Mouse (Mus musculus) brain, embryonic 14.5 days (tissue): ENCODE measurements around the gene Copz1.

Source experiments
- CTCF ChIP-seq: fragments of 200-500 bp; IDR thresholded peaks from 2 replicates; pipeline ENCODE4 v1.5.1; 2012; ENCODE audit warnings: inconsistent platforms, mild to moderate bottlenecking, moderate library complexity, borderline replicate concordance; ENCODE audit not compliant: insufficient read depth, insufficient read length; ENCODE audit errors: extremely low read depth
- POLR2A ChIP-seq: fragments of 200-500 bp; IDR thresholded peaks from 2 replicates; pipeline ENCODE4 v1.6.1; 2012; ENCODE audit warnings: mild to moderate bottlenecking, inconsistent platforms, borderline replicate concordance; ENCODE audit not compliant: poor library complexity, insufficient read depth, insufficient read length, severe bottlenecking; ENCODE audit errors: extremely low read depth

DNA sequence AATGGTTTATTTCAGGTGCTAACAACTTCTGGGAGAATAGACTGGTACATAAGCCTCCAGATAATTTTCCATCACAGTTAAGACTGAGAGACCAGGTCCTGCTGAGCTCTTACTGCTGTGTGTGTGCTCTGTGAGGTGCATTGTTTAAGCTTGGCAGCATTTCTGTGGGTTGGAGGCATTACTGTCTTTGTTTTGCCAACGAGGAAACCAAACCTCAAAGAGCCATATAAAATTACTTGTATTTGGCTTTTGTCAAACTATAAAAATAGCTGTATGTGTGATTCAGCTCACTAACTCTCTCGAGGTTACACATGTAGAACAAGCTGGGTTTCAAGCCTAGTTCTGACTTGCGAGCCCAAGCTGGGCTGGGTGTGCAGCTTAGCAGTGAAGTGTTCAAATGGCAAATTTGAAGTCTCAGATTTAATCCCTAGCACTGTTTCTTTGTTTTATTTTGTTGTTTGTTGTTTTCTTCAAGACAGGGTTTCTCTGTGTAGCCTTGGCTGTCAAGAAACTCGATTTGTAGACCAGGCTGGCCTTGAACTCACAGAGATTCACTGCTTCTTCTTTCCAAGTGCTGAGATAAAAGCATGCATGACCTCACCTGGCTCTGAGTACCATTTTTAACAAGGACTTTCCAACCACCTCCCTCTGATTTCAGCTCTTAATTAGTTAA lies 20.3 kb downstream of the Copz1 start:
- TF ChIP-seq POLR2A (no peak), CTCF (no peak)
